Mouse (Mus musculus) liver, adult 2 months (tissue): Measurements from ENCODE around the gene Snx3. TPM values are rescaled to one million over a fixed set of nuclear protein-coding genes. Genes with fewer than 3 reads are reported as not detected.

ENCODE experiments used
- DNase-seq: peaks from one replicate; pipeline ENCODE4 v3.0.0-alpha.2; 2011; ENCODE audit warnings: low read depth, low spot score; ENCODE audit errors: extremely low read depth
- H3K27ac ChIP-seq: fragments of 200-500 bp; replicated peaks from 2 replicates; pipeline ENCODE4 v1.5.1; 2012; ENCODE audit warnings: low read depth, mild to moderate bottlenecking, control low read depth, inconsistent platforms, low read length; ENCODE audit not compliant: insufficient read depth
- H3K27me3 ChIP-seq: fragments of 200-500 bp; 2 replicates; pipeline ENCODE4 v1.6.1; 2012; ENCODE audit warnings: mild to moderate bottlenecking, moderate library complexity, low read length, inconsistent platforms; ENCODE audit not compliant: control insufficient read depth, insufficient read depth
- H3K36me3 ChIP-seq: fragments of 200-500 bp; 2 replicates; pipeline ENCODE4 v1.6.1; 2012; ENCODE audit warnings: low read length, inconsistent platforms; ENCODE audit not compliant: control insufficient read depth, insufficient read depth
- H3K4me1 ChIP-seq: fragments of 200-500 bp; 2 replicates; pipeline ENCODE4 v1.6.1; 2011; ENCODE audit warnings: low read length; ENCODE audit not compliant: control insufficient read depth, insufficient read depth
- H3K4me3 ChIP-seq: fragments of 200-500 bp; 2 replicates; pipeline ENCODE4 v1.5.1; 2011; ENCODE audit warnings: low read depth, mild to moderate bottlenecking, control low read depth, low read length, moderate library complexity; ENCODE audit not compliant: insufficient read depth
- H3K79me2 ChIP-seq: fragments of 200-500 bp; 2 replicates; pipeline ENCODE4 v1.6.1; 2012; ENCODE audit warnings: inconsistent platforms, mild to moderate bottlenecking, low read length, moderate library complexity; ENCODE audit not compliant: control insufficient read depth, insufficient read depth
- H3K9ac ChIP-seq: fragments of 200-500 bp; 2 replicates; pipeline ENCODE4 v1.6.1; 2012; ENCODE audit warnings: low read depth, mild to moderate bottlenecking, control low read depth, inconsistent platforms, low read length
- CTCF ChIP-seq: fragments of 200-500 bp; IDR thresholded peaks from 2 replicates; pipeline ENCODE4 v1.5.1; 2011; ENCODE audit warnings: low read depth, low read length, control low read depth
- POLR2A ChIP-seq: fragments of 200-500 bp; IDR thresholded peaks from 2 replicates; pipeline ENCODE4 v1.6.1; 2011; ENCODE audit warnings: low read length, control low read depth; ENCODE audit not compliant: insufficient read depth; ENCODE audit errors: extremely low read depth
- WGBS: fragments of 180-500 bp; shearing (Covaris S2); methylation state at CpG from one replicate; pipeline ENCODE4 v1.1.7; 2018; 5-methylcytosine and 5-hydroxymethylcytosine counted together
- polyA plus RNA-seq: library from polyadenylated mRNA; depleted of rRNA; stranded (reverse); fragments of >200 nt; gene quantifications from 2 replicates; pipeline ENCODE4 v1.2.3, GENCODE M21; 2012
- total RNA-seq: library from RNA; depleted of rRNA; stranded (reverse); fragments of >200 nt; gene quantifications from 2 replicates; pipeline ENCODE4 v1.2.3, GENCODE M21; 2014

The Snx3 gene
- total and polyA plus RNA-seq, 2 experiments = 26.9 to 146 TPM

GRCm38 (mm10) chr10:42580951-42581277 lies 79.1 kb downstream of the Snx3 start:
- TF ChIP-seq CTCF = no peak
- no peak for TF ChIP-seq POLR2A
- Histone ChIP-seq H3K36me3 (no peaks in the 10 kb centered on the region), H3K9ac (no peak overlapping the region), H3K4me3 (no peak overlapping the region), H3K4me1 (no peaks in the 10 kb centered on the region), H3K79me2 (no peaks in the 10 kb centered on the region), H3K27ac (no peak overlapping the region), H3K27me3 (peaks cover 52% of the 10 kb centered on the region)
- 8% methylated on average over 7 of the region's 7 CpGs for WGBS
- DNase-seq = no peak

- WGBS = 7% methylated on average over 45 of the region's 45 CpGs
- H3K4me1 ChIP-seq = no peaks in the 10 kb centered on the region
- no peak overlapping the region for H3K4me3 ChIP-seq
- DNase-seq = no peak
- TF ChIP-seq CTCF = no peak
- TF ChIP-seq POLR2A = no peak
- no peak overlapping the region for H3K9ac ChIP-seq
- H3K27me3 ChIP-seq = peaks cover 59% of the 10 kb centered on the region
- no peaks in the 10 kb centered on the region for H3K36me3 ChIP-seq
- H3K79me2 ChIP-seq = no peaks in the 10 kb centered on the region
- H3K27ac ChIP-seq = no peak overlapping the region
These were observed 80.1 kb downstream of the Snx3 start for GRCm38 (mm10) chr10:42581694-42582565.

GRCm38 (mm10) chr10:42582566-42583110 lies 80.8 kb downstream of the Snx3 start:
- Histone ChIP-seq H3K4me3 (no peak overlapping the region), H3K27ac (no peak overlapping the region), H3K27me3 (peaks cover 60% of the 10 kb centered on the region), H3K36me3 (no peaks in the 10 kb centered on the region), H3K79me2 (no peaks in the 10 kb centered on the region), H3K9ac (no peak overlapping the region), H3K4me1 (no peaks in the 10 kb centered on the region)
- no peak for DNase-seq
- 3% methylated on average over 44 of the region's 44 CpGs for WGBS
- TF ChIP-seq CTCF (no peak), POLR2A (no peak)

- Histone ChIP-seq H3K27ac (no peak within 1 kb of the TSS), H3K9ac (no peak within 1 kb of the TSS), H3K4me3 (no peak within 1 kb of the TSS), H3K27me3 (peaks cover 54% of the 10 kb centered on the region), H3K4me1 (no peaks in the 10 kb centered on the region), H3K36me3 (no peaks in the 10 kb centered on the region), H3K79me2 (no peaks in the 10 kb centered on the region)
- 2% methylated on average over 43 of the region's 43 CpGs for WGBS
- no peak for TF ChIP-seq CTCF
- no peak for TF ChIP-seq POLR2A
- no peak for DNase-seq
These were observed 81.5 kb downstream of the Snx3 start, which contains the start of the genes Nr2e1 and Ostm1 for GRCm38 (mm10) chr10:42583157-42583872. Gene Nr2e1 (minus strand): TSS chr10:42583632. Gene Ostm1 (plus strand): TSS chr10:42583822.

- TF ChIP-seq CTCF (no peak), POLR2A (no peak)
- Histone ChIP-seq H3K79me2 (no peaks in the 10 kb centered on the region), H3K27me3 (peaks cover 54% of the 10 kb centered on the region), H3K9ac (no peak overlapping the region), H3K4me1 (no peaks in the 10 kb centered on the region), H3K27ac (no peak overlapping the region), H3K36me3 (no peaks in the 10 kb centered on the region), H3K4me3 (no peak overlapping the region)
- WGBS = 5% methylated on average over 32 of the region's 32 CpGs
- no peak for DNase-seq
These were observed 82.1 kb downstream of the Snx3 start for GRCm38 (mm10) chr10:42583902-42584435.
